Mouse (Mus musculus): Measurements from ENCODE around the gene Gm1043. TPM values are rescaled to one million over a fixed set of nuclear protein-coding genes. Genes with fewer than 3 reads are reported as not detected.

Gm1043 gene
- polyA plus RNA-seq, 1 experiment from 2014 or later: not detected

- Histone ChIP-seq H3K4me1 (replicated peaks; ENCODE audit: insufficient read depth, low read length) (no peaks in the 10 kb centered on the region), H3K36me3 (ENCODE audit: insufficient read depth, low read length) (no peaks in the 10 kb centered on the region), H3K9me3 (replicated peaks; ENCODE audit: low read length) (no peaks in the 10 kb centered on the region), H3K9ac (ENCODE audit: low read depth, low read length) (no peak overlapping the region), H3K27ac (no peak overlapping the region), H3K4me3 (replicated peaks; ENCODE audit: low read depth, low read length) (no peak overlapping the region), H3K27me3 (ENCODE audit: insufficient read depth, low read length) (no peaks in the 10 kb centered on the region), H3K4me2 (ENCODE audit: low read length) (no peak overlapping the region)
- WGBS: 88% methylated on average over 4 of the region's 4 CpGs
- no peak for ATAC-seq (replicated peaks; ENCODE audit: low FRiP score, low read depth)
- TF ChIP-seq CTCF (IDR thresholded peaks at IDR 0.05; ENCODE audit: low read depth): no peak
- DNase-seq (ENCODE audit: low spot score): no peak
These were observed 169.4 kb downstream of the Gm1043 start for GRCm38 (mm10) chr5:37254523-37254922.

- Histone ChIP-seq H3K36me3 (ENCODE audit: insufficient read depth, low read length) (no peaks in the 10 kb centered on the region), H3K4me1 (replicated peaks; ENCODE audit: insufficient read depth, low read length) (no peaks in the 10 kb centered on the region), H3K4me2 (ENCODE audit: low read length) (no peak overlapping the region), H3K9me3 (replicated peaks; ENCODE audit: low read length) (no peaks in the 10 kb centered on the region), H3K4me3 (replicated peaks; ENCODE audit: low read depth, low read length) (no peak overlapping the region), H3K27ac (no peak overlapping the region), H3K27me3 (ENCODE audit: insufficient read depth, low read length) (no peaks in the 10 kb centered on the region), H3K9ac (ENCODE audit: low read depth, low read length) (no peak overlapping the region)
- TF ChIP-seq CTCF (IDR thresholded peaks at IDR 0.05; ENCODE audit: low read depth): no peak
- ATAC-seq (replicated peaks; ENCODE audit: low FRiP score, low read depth) (no peak), DNase-seq (ENCODE audit: low spot score) (no peak)
- WGBS: 61% methylated on average over 7 of the region's 7 CpGs
These were observed 171.7 kb downstream of the Gm1043 start for GRCm38 (mm10) chr5:37256823-37257222.

GRCm38 (mm10) chr5:37257243-37257642 lies 172.1 kb downstream of the Gm1043 start:
- TF ChIP-seq CTCF (IDR thresholded peaks at IDR 0.05; ENCODE audit: low read depth): no peak
- ATAC-seq (replicated peaks; ENCODE audit: low FRiP score, low read depth) (no peak), DNase-seq (ENCODE audit: low spot score) (peak; percentile 72)
- Histone ChIP-seq H3K27me3 (ENCODE audit: insufficient read depth, low read length) (no peaks in the 10 kb centered on the region), H3K9me3 (replicated peaks; ENCODE audit: low read length) (no peaks in the 10 kb centered on the region), H3K4me3 (replicated peaks; ENCODE audit: low read depth, low read length) (no peak overlapping the region), H3K36me3 (ENCODE audit: insufficient read depth, low read length) (no peaks in the 10 kb centered on the region), H3K4me2 (ENCODE audit: low read length) (no peak overlapping the region), H3K4me1 (replicated peaks; ENCODE audit: insufficient read depth, low read length) (no peaks in the 10 kb centered on the region), H3K27ac (no peak overlapping the region), H3K9ac (ENCODE audit: low read depth, low read length) (no peak overlapping the region)
- WGBS: 49% methylated on average over 5 of the region's 5 CpGs

GRCm38 (mm10) chr5:37261734-37262133 lies 176.6 kb downstream of the Gm1043 start:
- WGBS: 61% methylated on average over 5 of the region's 5 CpGs
- Histone ChIP-seq H3K9me3 (replicated peaks; ENCODE audit: low read length) (no peaks in the 10 kb centered on the region), H3K27me3 (ENCODE audit: insufficient read depth, low read length) (no peaks in the 10 kb centered on the region), H3K36me3 (ENCODE audit: insufficient read depth, low read length) (no peaks in the 10 kb centered on the region), H3K9ac (ENCODE audit: low read depth, low read length) (no peak overlapping the region), H3K27ac (no peak overlapping the region), H3K4me2 (ENCODE audit: low read length) (no peak overlapping the region), H3K4me1 (replicated peaks; ENCODE audit: insufficient read depth, low read length) (no peaks in the 10 kb centered on the region), H3K4me3 (replicated peaks; ENCODE audit: low read depth, low read length) (no peak overlapping the region)
- ATAC-seq (replicated peaks; ENCODE audit: low FRiP score, low read depth) (no peak), DNase-seq (ENCODE audit: low spot score) (no peak)
- no peak for TF ChIP-seq CTCF (IDR thresholded peaks at IDR 0.05; ENCODE audit: low read depth)

- H3K27ac ChIP-seq: no peak overlapping the region
- H3K9me3 ChIP-seq (replicated peaks; ENCODE audit: low read length): no peaks in the 10 kb centered on the region
- H3K27me3 ChIP-seq (ENCODE audit: insufficient read depth, low read length): no peaks in the 10 kb centered on the region
- no peaks in the 10 kb centered on the region for H3K4me1 ChIP-seq (replicated peaks; ENCODE audit: insufficient read depth, low read length)
- no peak for ATAC-seq (replicated peaks; ENCODE audit: low FRiP score, low read depth)
- no peaks in the 10 kb centered on the region for H3K36me3 ChIP-seq (ENCODE audit: insufficient read depth, low read length)
- no peak overlapping the region for H3K4me2 ChIP-seq (ENCODE audit: low read length)
- 46% methylated on average over 6 of the region's 6 CpGs for WGBS
- no peak for DNase-seq (ENCODE audit: low spot score)
- TF ChIP-seq CTCF (IDR thresholded peaks at IDR 0.05; ENCODE audit: low read depth): no peak
- no peak overlapping the region for H3K9ac ChIP-seq (ENCODE audit: low read depth, low read length)
- no peak overlapping the region for H3K4me3 ChIP-seq (replicated peaks; ENCODE audit: low read depth, low read length)
These were observed 178.6 kb downstream of the Gm1043 start for GRCm38 (mm10) chr5:37263816-37264215.

Other genes starting within 250 kb of the Gm1043 start
- gene Ppp2r2c, start 216.9 kb upstream of the Gm1043 start, polyA plus RNA-seq (2015; fragmentation: Nextera tagmentation; extraction: Ambion mirVana): 0.04 and 0.11 TPM in 2 replicates
- gene Wfs1, start 96.2 kb upstream of the Gm1043 start, polyA plus RNA-seq (2015; fragmentation: Nextera tagmentation; extraction: Ambion mirVana): 14.2 and 14.8 TPM in 2 replicates
- 2.6 and 2.8 TPM in 2 replicates for gene Crmp1, start 156.6 kb downstream of the Gm1043 start, polyA plus RNA-seq (2015; fragmentation: Nextera tagmentation; extraction: Ambion mirVana)

All from kidney, postnatal 0 days (tissue).